Mouse (Mus musculus) mesoderm, embryonic 11.5 days (tissue): ENCODE data around the gene Tmem199.

Experiments
- DNase-seq: peaks from one replicate; pipeline ENCODE4 v3.0.0-alpha.2; 2012; ENCODE audit warnings: low read depth, low spot score

Gene Tmem199

GRCm38 (mm10) chr11:78483639-78484038, 28.3 kb downstream of the Tmem199 start:
- no peak for DNase-seq

- no peak for DNase-seq
Observed at GRCm38 (mm10) chr11:78475289-78475688, 36.7 kb downstream of the Tmem199 start.

GRCm38 (mm10) chr11:78471326-78472103, 40.5 kb downstream of the Tmem199 start:
- DNase-seq, result no peak

- DNase-seq, result no peak
Observed at GRCm38 (mm10) chr11:78467932-78468331, 44.0 kb downstream of the Tmem199 start.

GRCm38 (mm10) chr11:78467515-78467914, 44.5 kb downstream of the Tmem199 start:
- no peak for DNase-seq

- no peak for DNase-seq
Observed at GRCm38 (mm10) chr11:78466242-78466912, 45.6 kb downstream of the Tmem199 start.

GRCm38 (mm10) chr11:78465568-78466180, 46.3 kb downstream of the Tmem199 start, which contains the start of gene Slc46a1:
Slc46a1 (plus strand) TSS chr11:78465697.
- DNase-seq, result peak; percentile 87

GRCm38 (mm10) chr11:78465116-78465515, 46.9 kb downstream of the Tmem199 start:
- peak; percentile 48 for DNase-seq

- DNase-seq, result no peak
Observed at GRCm38 (mm10) chr11:78463286-78464036, 48.5 kb downstream of the Tmem199 start.

- DNase-seq, result no peak
Observed at GRCm38 (mm10) chr11:78462669-78463068, 49.3 kb downstream of the Tmem199 start.

- no peak for DNase-seq
Observed at GRCm38 (mm10) chr11:78461894-78462293, 50.1 kb downstream of the Tmem199 start.

- no peak for DNase-seq
Observed at GRCm38 (mm10) chr11:78458740-78459139, 53.2 kb downstream of the Tmem199 start.
